Mouse (Mus musculus): ENCODE data around the gene N4bp3. TPM values are rescaled to one million over a fixed set of nuclear protein-coding genes. Genes with fewer than 3 reads are reported as not detected.
"Not testable (repeated sequence)": the region's sequence is repeated elsewhere in the genome, so short reads cannot be mapped to it uniquely, and the experiment has no call there.

Gene N4bp3
- polyA plus RNA-seq, 1 experiment from 2014 or later: 32.4 TPM

DNA sequence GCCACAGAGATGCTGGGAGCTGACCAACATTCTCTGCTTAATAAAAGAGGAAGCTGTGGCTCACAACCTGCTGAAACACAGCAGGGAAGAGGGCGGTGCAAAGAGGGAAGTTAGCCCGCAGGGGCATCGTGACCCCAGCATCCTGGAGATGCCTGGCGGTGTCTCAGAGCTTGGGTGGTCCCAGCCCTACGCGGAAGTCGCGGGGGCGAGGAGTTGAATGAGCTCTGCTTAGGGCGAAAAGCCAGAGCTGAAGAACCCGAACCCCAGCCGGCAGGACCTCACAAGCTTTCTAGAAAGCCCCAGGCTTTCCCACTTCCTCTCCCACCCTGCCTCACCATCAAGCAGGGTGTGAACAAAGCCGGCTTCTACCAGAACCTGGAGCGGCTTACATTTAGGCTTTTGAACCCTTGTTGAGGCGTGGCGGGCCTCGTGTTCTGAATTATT lies 12.6 kb downstream of the N4bp3 start:
- peak overlapping the region; percentile 35; the same call in 1 of the 2 replicates for H3K9ac ChIP-seq
- peak overlapping the region; percentile 27 for H3K4me3 ChIP-seq
- peak overlapping the region; percentile 60 for H3K4me2 ChIP-seq (replicated peaks)
- peaks cover 10% of the 10 kb centered on the region for H3K36me3 ChIP-seq
- no peaks in the 10 kb centered on the region for H3K9me3 ChIP-seq
- 3% methylated on average over 17 of the region's 17 CpGs for WGBS
- peak; percentile 38; the same call in 1 of the 2 replicates for ATAC-seq (ENCODE audit: low FRiP score, low read depth)
- H3K27ac ChIP-seq: peak overlapping the region; percentile 73; the same call in 1 of the 2 replicates
- peaks cover 27% of the 10 kb centered on the region for H3K4me1 ChIP-seq
- H3K27me3 ChIP-seq: no peaks in the 10 kb centered on the region

DNA sequence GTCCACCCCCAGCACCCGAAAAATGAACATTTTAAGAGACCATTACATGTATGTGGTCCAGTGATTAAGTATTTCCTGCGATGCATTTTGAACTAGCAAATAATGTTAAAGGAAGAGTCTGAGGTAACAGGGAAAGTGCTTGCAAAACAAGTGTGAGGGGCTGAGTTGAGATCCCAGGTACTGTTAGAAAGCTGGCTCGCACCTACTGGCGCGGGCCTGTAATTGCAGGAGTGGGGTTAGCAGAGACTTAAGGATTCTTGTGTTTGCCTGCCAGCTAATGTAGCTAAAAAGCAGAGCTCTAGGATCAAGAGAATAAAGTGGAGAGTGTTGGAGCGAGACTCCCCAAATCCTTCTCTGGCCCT lies 14.3 kb downstream of the N4bp3 start:
- H3K4me3 ChIP-seq: peak overlapping the region; percentile 75
- no peaks in the 10 kb centered on the region for H3K36me3 ChIP-seq
- peak overlapping the region; percentile 74; the same call in 1 of the 2 replicates for H3K27ac ChIP-seq
- H3K4me2 ChIP-seq (replicated peaks): peak overlapping the region; percentile 86
- ATAC-seq (ENCODE audit: low FRiP score, low read depth): peak; percentile 41; the same call in 1 of the 2 replicates
- no peaks in the 10 kb centered on the region for H3K9me3 ChIP-seq
- peak overlapping the region; percentile 77 for H3K9ac ChIP-seq
- 3% methylated on average over 6 of the region's 6 CpGs for WGBS
- H3K4me1 ChIP-seq: peaks cover 36% of the 10 kb centered on the region
- H3K27me3 ChIP-seq: no peaks in the 10 kb centered on the region

GRCm38 (mm10) chr11:51635525-51636322 lies 14.9 kb downstream of the N4bp3 start, which contains the start of gene Rmnd5b:
Gene Rmnd5b, minus strand, starts transcription at chr11:51635896.
- peak; percentile 79 for ATAC-seq (ENCODE audit: low FRiP score, low read depth)
- Histone ChIP-seq H3K9me3 (no peaks in the 10 kb centered on the region), H3K27me3 (no peaks in the 10 kb centered on the region)

DNA sequence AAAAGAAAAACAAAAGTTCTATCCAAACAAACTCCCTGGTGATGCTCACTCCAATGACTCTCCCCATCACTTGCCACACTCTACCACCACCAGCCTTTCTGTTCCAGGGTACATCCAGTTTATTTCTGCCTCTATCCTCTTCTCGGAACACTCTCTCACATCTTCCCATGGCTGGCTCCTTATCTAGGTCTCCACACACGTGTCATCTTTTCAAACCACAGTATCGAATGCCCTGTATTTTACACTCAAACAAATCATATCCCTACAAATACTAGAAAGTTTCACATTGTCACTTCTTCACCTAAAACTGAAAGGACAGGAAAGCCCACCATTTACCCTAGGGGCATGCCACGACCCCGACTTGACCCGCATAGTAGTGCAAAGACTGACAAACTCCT lies 15.5 kb downstream of the N4bp3 start:
- Histone ChIP-seq H3K9ac (peak overlapping the region; percentile 77), H3K9me3 (no peaks in the 10 kb centered on the region), H3K4me2 (replicated peaks) (peak overlapping the region; percentile 86)

More at GRCm38 (mm10) chr11:51635525-51636322, 14.9 kb downstream of the N4bp3 start, which contains the start of gene Rmnd5b:
- Histone ChIP-seq H3K4me3 (peak within 1 kb of the TSS; percentile 75), H3K9ac (peak within 1 kb of the TSS; percentile 77), H3K36me3 (no peaks in the 10 kb centered on the region), H3K4me2 (replicated peaks) (peak within 1 kb of the TSS; percentile 86), H3K4me1 (peaks cover 36% of the 10 kb centered on the region), H3K27ac (peak within 1 kb of the TSS; percentile 74)
- WGBS: under 1% methylated on average over 61 of the region's 61 CpGs

GRCm38 (mm10) chr11:51633721-51634120 lies 16.9 kb downstream of the N4bp3 start:
- no peaks in the 10 kb centered on the region for H3K9me3 ChIP-seq
- no peak overlapping the region for H3K27ac ChIP-seq
- ATAC-seq (ENCODE audit: low FRiP score, low read depth): no peak
- H3K4me2 ChIP-seq (replicated peaks): no peak overlapping the region
- no peak overlapping the region for H3K4me3 ChIP-seq
- no peaks in the 10 kb centered on the region for H3K27me3 ChIP-seq
- peaks cover 36% of the 10 kb centered on the region for H3K4me1 ChIP-seq
- H3K9ac ChIP-seq: no peak overlapping the region
- peaks cover 11% of the 10 kb centered on the region for H3K36me3 ChIP-seq
- 93% methylated on average over 3 of the region's 3 CpGs for WGBS

More for the DNA sequence above, 15.5 kb downstream of the N4bp3 start:
- H3K4me1 ChIP-seq: peaks cover 36% of the 10 kb centered on the region
- H3K27ac ChIP-seq: peak overlapping the region; percentile 74
- WGBS: 21% methylated on average over 6 of the region's 6 CpGs
- H3K4me3 ChIP-seq: peak overlapping the region; percentile 75
- H3K36me3 ChIP-seq: no peaks in the 10 kb centered on the region
- no peaks in the 10 kb centered on the region for H3K27me3 ChIP-seq
- ATAC-seq (ENCODE audit: low FRiP score, low read depth): no peak

DNA sequence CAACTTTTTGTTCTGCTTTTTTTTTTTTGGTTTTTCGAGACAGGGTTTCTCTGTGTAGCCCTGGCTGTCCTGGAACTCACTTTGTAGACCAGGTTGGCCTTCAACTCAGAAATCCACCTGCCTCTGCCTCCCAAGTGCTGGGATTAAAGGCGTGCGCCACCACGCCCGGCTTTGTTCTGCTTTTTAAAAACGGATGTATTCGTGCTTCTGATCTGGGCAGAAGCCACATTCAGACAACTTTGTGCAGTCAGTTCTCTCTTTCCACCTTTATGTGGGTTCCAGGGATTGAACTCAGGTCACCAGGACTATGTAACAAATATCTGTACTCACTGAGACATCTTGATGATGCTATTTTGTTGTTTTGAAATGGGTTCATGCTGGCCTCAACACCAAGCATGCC lies 17.4 kb downstream of the N4bp3 start:
- H3K9me3 ChIP-seq; ATAC-seq (ENCODE audit: low FRiP score, low read depth); H3K4me2 ChIP-seq (replicated peaks); H3K27me3 ChIP-seq; H3K27ac ChIP-seq; H3K9ac ChIP-seq; H3K4me3 ChIP-seq: not testable (repeated sequence)
- H3K4me1 ChIP-seq: peaks cover 35% of the 10 kb centered on the region
- 96% methylated on average over 7 of the region's 7 CpGs for WGBS
- peaks cover 15% of the 10 kb centered on the region for H3K36me3 ChIP-seq

GRCm38 (mm10) chr11:51632130-51632753 lies 18.4 kb downstream of the N4bp3 start:
- no peaks in the 10 kb centered on the region for H3K27me3 ChIP-seq
- H3K4me3 ChIP-seq: no peak overlapping the region
- no peak overlapping the region for H3K27ac ChIP-seq
- no peak overlapping the region for H3K9ac ChIP-seq
- no peak overlapping the region for H3K4me2 ChIP-seq (replicated peaks)
- H3K9me3 ChIP-seq: no peaks in the 10 kb centered on the region
- peaks cover 24% of the 10 kb centered on the region for H3K36me3 ChIP-seq
- peaks cover 26% of the 10 kb centered on the region for H3K4me1 ChIP-seq
- 89% methylated on average over 6 of the region's 6 CpGs for WGBS
- no peak for ATAC-seq (ENCODE audit: low FRiP score, low read depth)

DNA sequence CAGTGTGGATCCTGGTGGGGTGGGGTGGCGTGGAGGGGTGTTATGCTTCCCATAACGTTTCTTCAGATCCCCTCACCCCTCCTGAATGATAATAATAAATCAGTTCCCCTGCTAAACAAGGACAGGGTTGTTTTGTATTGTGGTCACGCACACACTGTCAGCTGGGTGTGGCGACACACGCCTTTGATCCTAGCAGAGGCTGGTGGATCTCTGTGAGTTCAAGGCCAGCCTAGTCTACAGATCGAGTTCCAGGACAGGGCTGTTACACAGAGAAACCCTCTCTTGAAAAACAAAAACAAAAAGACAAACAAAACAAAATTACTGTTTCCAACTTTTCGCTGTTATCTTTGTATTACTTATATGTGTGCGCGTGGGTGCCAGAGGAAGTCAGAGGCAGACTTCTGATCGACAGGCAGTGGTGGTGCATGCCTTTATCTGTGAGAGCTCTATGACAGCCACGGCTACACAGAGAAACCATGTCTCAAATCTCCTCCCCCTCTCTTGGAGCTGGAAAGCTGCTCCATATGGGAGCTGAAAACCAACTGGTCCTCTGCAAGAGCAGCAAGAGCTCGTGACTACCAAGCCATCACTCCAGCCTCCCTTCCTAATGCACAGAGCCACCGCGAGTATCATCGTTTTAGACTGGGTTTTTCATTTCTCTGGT lies 20.9 kb downstream of the N4bp3 start:
- H3K4me3 ChIP-seq: no peak overlapping the region
- H3K27me3 ChIP-seq: no peaks in the 10 kb centered on the region
- peaks cover 15% of the 10 kb centered on the region for H3K4me1 ChIP-seq
- peaks cover 47% of the 10 kb centered on the region for H3K36me3 ChIP-seq
- H3K27ac ChIP-seq: no peak overlapping the region
- no peak for ATAC-seq (ENCODE audit: low FRiP score, low read depth)
- H3K9me3 ChIP-seq: no peaks in the 10 kb centered on the region
- no peak overlapping the region for H3K9ac ChIP-seq
- no peak overlapping the region for H3K4me2 ChIP-seq (replicated peaks)
- 81% methylated on average over 15 of the region's 15 CpGs for WGBS

DNA sequence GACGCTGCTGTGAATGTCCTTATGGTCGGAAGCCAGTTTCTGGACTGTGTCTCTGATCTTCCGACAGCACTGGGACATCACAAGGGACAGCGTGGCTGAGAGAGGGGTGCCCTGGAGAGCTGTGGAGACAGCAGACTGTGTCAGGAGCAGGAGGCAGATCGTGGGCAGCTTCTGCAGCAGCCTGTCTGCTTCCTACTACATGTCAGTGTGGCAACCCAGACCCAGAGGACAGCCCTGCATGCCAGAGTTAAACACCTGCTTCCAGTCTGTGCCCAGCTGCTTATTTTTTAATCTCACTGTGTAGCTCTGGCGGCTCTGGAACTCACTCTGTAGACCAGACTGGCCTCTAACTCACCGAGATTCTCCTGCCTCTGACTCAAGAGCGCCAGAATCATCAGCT lies 22.7 kb downstream of the N4bp3 start:
- H3K4me1 ChIP-seq: peaks cover 9% of the 10 kb centered on the region; the same call in 1 of the 2 replicates
- ATAC-seq (ENCODE audit: low FRiP score, low read depth): no peak
- no peaks in the 10 kb centered on the region for H3K27me3 ChIP-seq
- H3K36me3 ChIP-seq: peaks cover 66% of the 10 kb centered on the region
- no peak overlapping the region for H3K4me2 ChIP-seq (replicated peaks)
- no peak overlapping the region for H3K4me3 ChIP-seq
- H3K27ac ChIP-seq: no peak overlapping the region
- no peaks in the 10 kb centered on the region for H3K9me3 ChIP-seq
- 88% methylated on average over 8 of the region's 8 CpGs for WGBS
- H3K9ac ChIP-seq: no peak overlapping the region

GRCm38 (mm10) chr11:51627425-51627824 lies 23.2 kb downstream of the N4bp3 start:
- no peak for ATAC-seq (ENCODE audit: low FRiP score, low read depth)
- no peak overlapping the region for H3K27ac ChIP-seq
- no peaks in the 10 kb centered on the region for H3K27me3 ChIP-seq
- WGBS: 88% methylated on average over 9 of the region's 9 CpGs
- peaks cover 7% of the 10 kb centered on the region; the same call in 1 of the 2 replicates for H3K4me1 ChIP-seq
- peaks cover 70% of the 10 kb centered on the region for H3K36me3 ChIP-seq
- no peak overlapping the region for H3K9ac ChIP-seq
- H3K4me3 ChIP-seq: no peak overlapping the region
- H3K4me2 ChIP-seq (replicated peaks): no peak overlapping the region
- H3K9me3 ChIP-seq: no peaks in the 10 kb centered on the region

DNA sequence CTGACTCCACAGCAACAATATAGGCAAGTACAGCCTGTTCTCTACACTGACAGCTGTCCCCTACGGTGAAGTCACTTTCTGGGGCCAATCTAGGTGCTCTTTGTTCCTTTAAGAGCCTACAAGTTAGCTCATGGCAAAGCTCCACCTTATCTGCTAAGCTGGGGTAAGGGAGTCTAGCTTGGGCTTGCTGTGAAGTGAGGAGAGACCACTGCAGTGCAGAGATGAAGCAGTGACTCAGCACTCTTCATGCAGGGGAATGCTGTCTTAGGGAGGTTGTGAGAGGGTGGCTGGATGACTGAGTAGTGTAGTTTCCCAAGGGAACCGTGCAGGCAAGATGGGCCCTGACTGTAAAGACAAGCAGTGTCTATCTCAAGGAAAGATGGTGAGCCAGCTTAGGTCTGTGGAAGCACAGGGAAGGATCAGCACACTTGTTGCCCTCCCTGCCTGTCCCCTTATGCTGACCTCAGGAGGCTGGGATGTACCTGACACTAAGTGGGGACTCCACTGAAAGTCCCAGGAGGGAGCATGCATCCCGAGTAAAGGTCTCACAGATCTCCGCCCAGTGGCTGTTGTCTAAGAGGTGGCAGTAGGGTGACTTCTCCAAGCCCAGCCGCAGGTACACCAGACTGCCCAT lies 25.3 kb downstream of the N4bp3 start:
- no peak for ATAC-seq (ENCODE audit: low FRiP score, low read depth)
- H3K36me3 ChIP-seq: peaks cover 81% of the 10 kb centered on the region
- 81% methylated on average over 5 of the region's 5 CpGs for WGBS

More for the DNA sequence above, 25.3 kb downstream of the N4bp3 start:
- Histone ChIP-seq H3K27ac (no peak overlapping the region), H3K9me3 (no peaks in the 10 kb centered on the region), H3K4me1 (peaks cover 14% of the 10 kb centered on the region), H3K27me3 (no peaks in the 10 kb centered on the region), H3K9ac (no peak overlapping the region), H3K4me2 (replicated peaks) (no peak overlapping the region), H3K4me3 (no peak overlapping the region)

Data from limb, embryonic 13.5 days (tissue).